Mouse (Mus musculus) granulocyte monocyte progenitor cell, adult 5-6 weeks (primary cell): ENCODE data around the gene Dlx6. TPM values are rescaled to one million over a fixed set of nuclear protein-coding genes. Genes with fewer than 3 reads are reported as not detected.

ENCODE experiments used
- ATAC-seq: replicated peaks from 2 replicates; pipeline ENCODE4 v1.8.0; 2016; ENCODE audit warnings: mild to moderate bottlenecking, moderate TSS enrichment, inconsistent platforms; ENCODE audit not compliant: poor library complexity, severe bottlenecking
- total RNA-seq, 2 experiments: library from RNA; stranded (forward) in 1 of 2; stranded (reverse) in 1 of 2; fragments of 200-712, 200-1000 nt in 1 of 2; fragments of >200 nt in 1 of 2; fragmentation: Nextera tagmentation in 1 of 2; gene quantifications; 2 replicates each; pipeline ENCODE4 v1.2.3; 2014 to 2017

Gene Dlx6
- total RNA-seq, 2 experiments from 2014 or later = not detected

DNA sequence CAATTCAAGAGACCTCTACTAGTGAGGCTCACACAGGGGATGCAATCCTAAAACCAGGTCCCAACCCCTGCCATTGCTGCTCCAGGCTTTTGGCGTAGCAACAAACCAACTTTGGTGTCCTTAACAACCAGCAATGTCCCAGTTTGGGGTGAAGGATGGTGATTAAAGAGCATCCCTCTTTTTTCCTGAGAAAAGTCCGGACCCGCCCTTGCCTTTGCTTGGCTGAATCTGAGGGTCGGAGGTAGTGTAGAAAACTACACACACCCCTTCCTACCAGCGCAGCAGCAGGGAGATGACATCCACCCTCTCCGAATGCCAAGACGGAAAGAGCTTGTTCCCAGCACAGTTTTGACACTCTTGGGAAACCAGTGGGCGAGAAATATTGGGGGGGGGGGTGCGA lies 12.5 kb downstream of the Dlx6 start:
- no peak for ATAC-seq

DNA sequence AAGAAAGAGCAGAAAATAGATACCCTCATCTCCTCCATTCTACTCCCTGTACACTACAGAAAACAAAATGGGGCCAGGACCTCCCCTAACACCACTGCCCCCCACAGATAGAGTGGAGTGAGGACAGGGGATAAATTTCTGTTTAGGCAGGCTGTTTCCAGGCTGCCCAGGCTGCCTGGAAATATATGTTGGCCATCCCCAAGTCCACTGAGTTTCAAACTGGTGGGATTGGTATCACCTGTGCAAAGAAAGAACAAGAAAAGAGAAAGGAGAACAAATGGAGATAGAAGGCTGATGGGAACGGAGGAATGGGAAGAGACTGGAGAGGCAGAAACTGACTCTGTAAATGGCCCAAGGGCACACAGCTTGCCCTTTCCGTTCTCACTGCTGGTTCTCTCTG lies 13.1 kb downstream of the Dlx6 start:
- ATAC-seq = no peak

GRCm38 (mm10) chr6:6876731-6877130 lies 13.6 kb downstream of the Dlx6 start:
- ATAC-seq = no peak

DNA sequence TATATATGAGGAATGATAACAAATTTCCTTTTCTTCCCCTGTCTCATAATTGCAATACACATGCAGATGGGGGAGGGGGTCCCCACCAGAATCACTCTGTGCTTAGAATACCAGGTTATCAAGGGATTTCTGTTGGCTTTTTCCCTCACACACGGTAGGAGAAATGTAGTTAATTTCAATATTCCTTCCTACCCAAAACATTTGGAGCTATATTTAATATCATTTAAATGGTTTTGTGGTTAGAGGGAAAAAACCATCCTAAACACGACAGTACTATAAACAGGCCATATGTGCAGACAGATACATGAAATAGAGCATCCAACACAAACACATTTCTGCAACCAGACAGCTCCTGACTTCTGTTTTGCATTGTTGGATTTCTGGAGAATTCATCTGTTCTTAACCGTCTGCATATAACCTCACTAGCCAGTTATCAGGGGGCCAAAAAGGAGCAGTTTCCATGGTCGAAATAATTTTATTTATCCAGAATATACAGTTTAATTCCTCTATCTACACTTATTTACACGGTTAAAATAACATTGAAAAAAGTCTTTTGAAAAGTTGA lies 14.3 kb downstream of the Dlx6 start:
- ATAC-seq = no peak

DNA sequence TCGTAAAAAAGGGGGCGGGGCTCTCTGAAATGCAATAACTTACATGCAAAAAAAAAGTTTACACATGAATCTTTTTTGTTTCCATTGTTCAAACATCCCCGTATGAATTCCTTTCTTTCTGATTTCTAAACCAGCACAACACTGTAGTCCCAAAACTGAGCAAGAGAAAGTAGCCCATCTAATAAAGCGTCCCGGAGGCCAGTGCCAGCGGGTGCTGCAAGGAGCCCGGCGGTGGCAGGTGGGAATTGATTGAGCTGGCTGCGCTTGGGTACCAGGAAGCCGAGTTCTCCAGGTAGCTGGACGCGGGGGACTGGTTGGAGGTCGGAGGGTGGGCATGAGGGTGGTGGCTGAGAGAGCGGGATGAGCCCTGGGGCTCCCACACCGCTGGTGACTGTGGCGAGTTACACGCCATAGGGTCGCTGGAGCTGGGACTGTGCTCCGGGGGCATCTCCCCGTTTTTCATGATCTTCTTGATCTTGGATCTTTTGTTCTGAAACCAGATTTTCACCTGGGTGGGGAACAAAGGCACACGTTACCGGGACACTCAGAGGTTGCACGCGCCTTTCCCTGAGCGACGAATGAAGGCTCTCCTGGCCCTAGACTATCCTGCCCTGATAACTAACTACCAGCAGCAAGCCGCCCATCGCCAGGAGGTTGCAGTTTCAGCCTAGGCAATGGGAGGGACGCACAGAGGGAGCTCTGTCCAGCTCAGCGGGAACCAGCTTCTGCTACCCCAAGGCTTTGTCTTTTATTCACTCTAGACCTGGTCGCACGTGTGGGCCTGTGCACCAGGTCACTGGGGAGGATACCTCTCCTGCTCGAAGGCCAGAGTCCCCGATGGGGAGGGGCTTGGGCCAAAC lies 15.1 kb downstream of the Dlx6 start:
- 0 out of 2 replicates have a peak, but pooled peaks have one; percentile 8 for ATAC-seq

DNA sequence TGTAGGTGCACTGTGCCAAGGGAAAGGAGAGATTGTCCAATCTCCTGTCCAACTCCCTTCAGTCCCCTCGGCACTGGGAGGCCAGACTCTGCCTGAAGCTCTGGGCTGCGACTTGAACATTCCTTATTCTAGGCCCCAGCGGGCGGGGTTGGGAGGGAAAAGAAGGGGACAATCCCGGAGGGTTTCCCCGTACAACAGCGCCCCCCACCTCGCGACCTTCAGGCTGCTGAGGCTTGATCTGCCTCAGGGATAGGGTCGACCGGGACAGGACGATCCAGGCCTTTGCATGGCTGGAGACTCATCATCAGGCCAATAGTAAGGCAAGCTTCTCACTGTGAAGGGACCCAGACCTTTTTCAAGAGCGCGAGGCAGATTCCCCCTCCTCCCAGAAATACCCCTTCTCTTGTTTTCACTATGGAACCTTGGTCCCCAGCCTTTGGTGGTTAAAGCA lies 15.7 kb downstream of the Dlx6 start:
- ATAC-seq = no peak

DNA sequence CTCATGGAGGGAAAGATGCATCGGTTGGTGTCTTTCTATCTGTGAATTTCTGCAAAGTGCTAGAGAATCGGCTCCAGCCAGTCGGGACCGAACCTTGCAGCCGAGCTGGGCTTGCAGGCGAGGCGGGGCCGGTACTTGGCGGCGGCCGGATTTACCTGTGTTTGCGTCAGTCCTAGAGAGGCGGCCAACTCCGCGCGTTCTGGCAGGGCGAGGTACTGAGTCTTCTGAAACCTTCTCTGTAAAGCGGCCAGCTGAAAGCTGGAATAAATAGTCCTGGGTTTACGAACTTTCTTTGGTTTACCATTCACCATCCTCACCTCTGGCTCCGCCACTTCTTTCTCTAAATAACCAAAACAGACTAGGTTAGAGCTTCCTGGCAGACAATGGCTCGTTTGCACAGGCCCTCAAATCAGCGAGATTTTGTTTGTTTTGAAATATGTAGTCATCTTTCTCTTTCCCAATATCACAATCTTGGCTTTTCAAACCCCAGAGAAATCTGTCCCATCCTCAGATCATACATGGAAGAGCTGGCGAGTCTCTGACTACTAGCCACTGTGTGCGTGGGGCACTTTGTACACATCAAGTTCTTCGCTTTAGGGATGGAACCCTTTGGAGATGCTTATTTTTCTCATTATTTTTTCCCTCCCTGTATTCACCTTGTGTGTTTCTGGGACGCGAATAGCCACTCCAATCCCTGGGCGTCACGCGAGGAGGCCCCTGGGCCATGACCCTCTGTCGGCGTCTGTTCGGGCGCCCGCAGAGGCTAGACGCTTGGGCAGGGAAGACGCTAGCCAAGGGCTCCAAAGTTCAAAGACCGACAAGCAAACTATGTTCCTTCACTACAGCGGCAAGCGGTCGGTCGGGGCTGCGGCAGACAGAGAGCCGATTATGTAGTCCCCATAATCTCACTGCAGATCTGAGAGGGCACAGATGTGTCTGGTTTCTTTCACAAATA lies 16.5 kb downstream of the Dlx6 start:
- ATAC-seq = no peak

GRCm38 (mm10) chr6:6880361-6881114 lies 17.4 kb downstream of the Dlx6 start:
- ATAC-seq = no peak

DNA sequence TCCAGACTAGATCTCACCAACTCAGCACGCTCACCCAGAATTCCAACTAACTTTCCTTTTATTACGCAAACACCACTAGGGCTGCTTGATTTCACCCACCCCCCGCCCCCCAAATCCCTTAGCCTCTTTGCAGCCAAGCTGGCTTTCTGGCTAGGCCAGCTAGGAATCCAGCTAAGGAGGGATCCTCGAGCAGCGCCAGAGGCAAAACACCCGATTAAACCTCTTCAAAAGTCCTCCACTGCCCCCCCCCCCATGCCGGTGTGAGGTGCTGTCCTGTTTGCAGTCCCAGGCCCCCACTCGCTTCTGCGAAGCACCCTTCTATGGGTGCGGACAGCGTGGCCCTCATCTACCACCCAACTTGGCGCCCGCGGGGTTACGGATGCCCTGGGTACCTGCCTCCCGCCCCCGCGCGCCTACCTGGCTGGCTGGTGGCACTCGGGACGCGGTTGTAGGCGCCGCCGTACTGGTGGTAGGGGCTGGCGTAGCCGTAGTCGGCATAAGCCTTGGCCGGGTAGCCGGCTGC lies 18.0 kb downstream of the Dlx6 start:
- 0 out of 2 replicates have a peak, but pooled peaks have one; percentile 10 for ATAC-seq

- peak; percentile 6; the same call in 1 of the 2 replicates for ATAC-seq
Measured at GRCm38 (mm10) chr6:6881638-6882190, 18.6 kb downstream of the Dlx6 start, which contains the start of gene Dlx5. Gene Dlx5, minus strand, starts transcription at chr6:6882085.

DNA sequence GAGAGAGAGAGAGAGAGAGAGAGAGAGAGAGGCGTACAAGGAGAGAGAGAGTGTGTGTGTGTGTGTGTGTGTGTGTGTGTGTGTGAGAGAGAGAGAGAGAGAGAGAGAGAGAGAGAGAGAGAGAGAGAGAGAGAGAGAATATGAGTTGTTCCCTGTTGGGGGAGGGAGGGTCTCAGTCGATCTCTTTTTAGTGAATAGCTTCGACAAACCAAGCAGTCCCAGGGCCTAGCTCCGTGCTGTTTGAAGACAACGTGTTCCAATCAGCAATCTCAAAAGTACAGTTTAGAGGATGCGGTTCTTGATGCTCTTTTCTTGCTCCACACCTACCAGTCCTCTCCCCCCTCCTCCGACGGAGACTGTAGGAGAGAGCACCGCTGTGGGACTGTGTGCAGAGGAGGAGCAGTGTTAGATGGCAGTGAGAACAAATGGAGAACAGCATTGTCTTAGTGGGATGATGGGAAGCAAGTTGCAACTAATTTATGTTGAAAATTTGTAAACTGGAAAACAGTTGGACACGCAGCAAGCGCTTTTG lies 19.2 kb downstream of the Dlx6 start:
- no peak for ATAC-seq

DNA sequence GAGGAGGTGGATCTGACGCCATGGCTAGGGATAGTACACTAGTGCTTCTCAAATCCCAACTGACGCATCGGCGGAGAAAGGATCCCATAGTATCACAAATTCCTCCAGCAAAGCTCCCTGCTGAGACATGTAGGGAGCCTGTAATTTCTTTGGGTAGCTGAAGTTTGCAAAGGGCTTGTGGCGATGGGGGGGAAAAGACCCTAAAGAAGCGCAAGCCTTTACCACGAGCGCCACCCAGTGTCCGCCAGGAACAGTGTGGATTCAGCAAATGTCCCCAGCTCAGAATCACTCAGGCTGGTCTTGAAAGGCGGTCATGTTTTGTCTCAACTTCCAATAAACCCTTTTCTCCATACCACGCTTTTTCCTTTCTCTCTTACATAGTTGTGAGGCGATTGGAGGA lies 21.8 kb downstream of the Dlx6 start:
- peak; percentile 42; the same call in 1 of the 2 replicates for ATAC-seq

- ATAC-seq = no peak
Measured at GRCm38 (mm10) chr6:6886225-6886624, 23.1 kb downstream of the Dlx6 start.

DNA sequence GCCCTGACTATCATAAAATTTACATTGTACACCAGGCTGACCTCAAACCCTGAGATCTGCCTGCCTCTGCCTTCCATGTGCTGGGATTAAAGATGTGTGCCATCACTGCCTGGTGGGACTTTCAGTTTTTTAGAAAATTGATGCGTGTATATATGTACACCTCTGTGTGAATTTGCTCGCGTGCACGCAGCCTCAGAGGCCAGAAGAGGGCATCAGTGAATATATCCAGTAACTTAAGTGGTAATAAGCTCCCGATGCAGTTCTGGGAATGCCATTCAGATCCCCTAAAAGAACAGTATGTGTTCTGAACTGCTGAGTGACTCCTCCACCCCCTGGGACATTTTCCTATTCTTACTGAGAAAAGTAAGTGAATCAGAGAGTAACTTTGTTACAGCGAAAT lies 26.9 kb downstream of the Dlx6 start:
- no peak for ATAC-seq

GRCm38 (mm10) chr6:6909586-6909985 lies 46.5 kb downstream of the Dlx6 start:
- ATAC-seq = no peak

DNA sequence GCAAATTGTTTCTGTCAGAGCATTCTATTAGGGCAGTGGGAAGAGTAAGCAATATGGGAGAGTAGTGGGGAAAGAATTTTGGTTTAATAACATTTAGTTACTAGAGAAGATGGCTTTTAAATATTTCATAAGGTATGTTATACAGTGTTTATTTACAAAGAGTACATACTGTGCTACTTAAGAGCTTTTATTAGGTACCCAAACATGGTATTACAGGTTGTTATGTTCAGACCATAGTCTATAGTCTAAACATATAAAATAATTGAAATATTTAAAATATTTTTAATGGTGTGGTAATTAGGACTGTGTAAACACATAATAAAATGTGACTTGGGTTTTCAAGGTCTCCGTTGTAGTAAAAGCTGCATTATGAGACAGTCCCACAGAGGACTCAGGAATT lies 51.2 kb downstream of the Dlx6 start:
- ATAC-seq = no peak

DNA sequence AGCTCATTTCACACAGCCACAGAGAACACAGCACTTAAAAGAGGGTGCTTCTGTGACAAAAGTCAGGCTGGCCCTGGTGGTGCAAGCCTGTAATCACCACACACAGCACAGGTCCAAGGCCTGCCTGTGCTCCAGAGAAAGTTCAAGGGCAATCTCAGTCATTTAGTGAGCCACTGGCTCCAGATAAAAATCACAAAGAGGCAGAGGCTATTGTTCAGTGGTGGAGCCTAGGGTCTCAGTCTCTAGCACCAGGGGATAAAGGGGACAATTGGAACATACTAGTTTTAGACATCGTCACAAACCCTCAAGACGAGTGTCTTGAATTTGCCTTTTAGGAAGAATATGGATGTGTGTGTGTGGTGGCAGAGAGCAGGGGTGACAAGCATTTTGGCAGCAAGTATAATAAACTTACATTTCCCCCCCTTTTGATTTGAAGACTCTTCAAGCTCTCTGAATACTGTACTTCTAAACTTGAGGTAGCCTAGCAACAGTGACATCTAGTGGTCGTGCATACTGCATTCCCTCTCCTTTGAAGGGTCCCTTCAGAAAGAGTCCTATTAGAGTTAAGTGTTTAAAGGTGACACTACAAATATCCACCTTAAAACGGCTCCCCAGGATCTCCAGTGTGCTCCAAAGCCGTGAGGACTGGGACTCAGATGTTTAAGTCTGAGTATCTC lies 51.9 kb downstream of the Dlx6 start:
- peak; percentile 52; the same call in 1 of the 2 replicates for ATAC-seq

DNA sequence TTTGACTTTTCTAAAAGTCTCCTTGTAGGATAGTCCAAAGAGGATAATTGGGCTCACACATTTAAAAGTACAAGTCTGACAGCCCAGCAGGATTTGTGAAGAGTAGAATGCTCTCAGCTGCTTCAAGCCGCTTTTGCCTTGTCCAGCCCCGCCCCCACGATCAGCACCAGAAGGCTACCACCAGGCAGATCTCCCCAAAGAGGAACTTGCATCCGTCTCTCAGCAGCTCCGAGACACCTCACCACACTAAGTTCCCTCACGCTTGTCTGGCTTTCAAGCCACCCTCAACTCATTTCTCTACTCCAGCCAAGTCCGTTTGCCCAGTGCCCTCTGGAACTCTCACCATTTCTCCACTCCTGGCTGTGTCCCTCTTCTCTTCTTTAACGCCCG lies 52.4 kb downstream of the Dlx6 start:
- ATAC-seq = peak; percentile 65
